Mouse (Mus musculus) lung, adult 2 months (tissue): ENCODE measurements around the gene Tmem52.

ENCODE experiments used
- CTCF ChIP-seq: fragments of 200-500 bp; IDR thresholded peaks from 2 replicates; pipeline ENCODE4 v1.5.1; 2011; ENCODE audit warnings: mild to moderate bottlenecking, low read length, control low read depth; ENCODE audit not compliant: insufficient read depth
- POLR2A ChIP-seq: fragments of 200-500 bp; IDR thresholded peaks from 2 replicates; pipeline ENCODE4 v1.6.1; 2011; ENCODE audit warnings: low read depth, mild to moderate bottlenecking, control low read depth, low read length, borderline replicate concordance; ENCODE audit errors: extremely low read depth

DNA sequence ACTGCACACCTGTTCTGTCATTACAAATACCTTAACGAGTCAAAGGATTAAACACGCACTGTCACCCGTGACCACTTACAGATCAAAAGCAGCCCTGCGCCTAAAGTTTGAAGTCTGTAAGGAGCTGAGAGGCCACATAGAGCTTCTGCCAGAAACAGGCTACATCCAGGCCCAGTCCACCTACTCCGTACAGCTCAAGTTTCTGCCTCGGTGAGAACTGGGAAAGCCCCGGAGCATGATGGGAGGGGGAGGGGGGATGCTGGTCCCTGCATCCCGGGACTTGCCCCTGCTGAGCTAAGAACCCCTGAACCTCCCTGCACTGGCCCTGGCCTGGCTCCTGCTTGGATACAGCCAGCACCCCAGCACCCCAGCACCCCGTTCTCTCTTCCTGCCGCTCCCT is 17.3 kb upstream of the Tmem52 start:
- TF ChIP-seq POLR2A = no peak
- TF ChIP-seq CTCF = no peak
